Mouse (Mus musculus) frontal cortex, postnatal 36 days (tissue): ENCODE results near the gene Rnf31.

ENCODE experiments used
- DNase-seq, 2 experiments: peaks; one replicate each; pipeline ENCODE4 v3.0.0; 2022; ENCODE audit warnings: low spot score in 2 of 2

The Rnf31 gene

GRCm38 (mm10) chr14:55651528-55651927 is 60.0 kb downstream of the Rnf31 start:
- DNase-seq: no peak
